Mouse (Mus musculus): ENCODE data around the gene Skap1.
A peak's percentile ranks its signal among the peaks of the same experiment; 100 is the strongest.

Gene Skap1

DNA sequence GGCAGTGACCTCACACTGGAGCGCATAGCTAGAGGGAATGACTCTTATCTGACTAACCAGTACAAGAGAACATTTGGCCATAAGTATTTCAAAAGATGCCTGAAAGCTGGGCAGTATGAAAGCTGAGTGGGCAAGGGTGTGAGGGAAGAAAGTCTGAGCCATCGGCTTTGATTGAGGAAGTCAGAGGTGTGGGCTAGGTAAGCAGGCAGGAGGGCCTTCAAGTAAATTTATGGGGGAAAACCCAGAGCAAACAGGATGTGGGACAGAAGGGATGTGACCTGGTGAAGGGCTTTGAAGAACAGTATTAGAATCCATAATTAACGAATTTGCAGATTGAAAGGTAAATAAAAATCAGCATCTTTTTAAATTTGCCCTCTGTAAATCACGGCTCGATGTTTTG is 95.8 kb downstream of the Skap1 start:
- no peak for DNase-seq (ENCODE audit: low read depth)

DNA sequence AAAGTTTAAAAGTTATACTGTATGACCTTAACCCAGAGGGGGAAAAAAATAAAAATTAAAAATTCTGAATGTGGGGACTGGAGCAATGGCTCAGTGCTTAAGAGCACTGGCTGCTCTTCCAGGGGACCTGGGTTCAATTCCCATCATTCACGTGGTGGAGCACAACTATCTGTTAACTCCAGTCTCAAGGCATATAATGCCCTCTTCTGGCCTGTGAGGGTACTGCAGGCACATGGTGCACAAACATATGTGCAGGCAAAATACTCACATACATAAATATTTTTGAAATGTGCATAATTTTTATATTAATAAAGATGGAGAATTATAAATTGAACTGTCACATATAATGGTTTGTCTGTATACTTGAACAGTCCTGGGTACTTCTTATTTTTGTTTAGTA is 99.7 kb downstream of the Skap1 start:
- no peak for DNase-seq (ENCODE audit: low read depth)

DNA sequence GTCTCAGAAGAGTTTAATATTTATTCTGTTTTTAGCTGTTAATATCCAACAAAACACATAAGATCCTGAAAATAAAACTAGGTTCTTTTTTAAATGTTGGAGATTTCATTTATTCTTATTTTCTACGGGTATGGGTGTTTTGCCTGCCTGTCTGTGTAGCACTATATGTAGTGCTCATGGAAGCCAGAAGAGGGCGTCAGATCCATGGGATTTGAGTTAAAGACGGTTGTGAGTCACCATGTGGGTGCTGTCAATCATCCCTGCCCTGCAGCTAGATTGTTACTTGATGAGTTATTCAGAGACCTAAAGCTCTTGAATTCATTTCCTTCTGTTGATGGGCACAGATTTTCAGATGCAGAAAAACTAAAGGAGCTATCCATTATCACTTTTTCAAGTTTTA is 108.1 kb downstream of the Skap1 start:
- DNase-seq (ENCODE audit: low read depth), result no peak

DNA sequence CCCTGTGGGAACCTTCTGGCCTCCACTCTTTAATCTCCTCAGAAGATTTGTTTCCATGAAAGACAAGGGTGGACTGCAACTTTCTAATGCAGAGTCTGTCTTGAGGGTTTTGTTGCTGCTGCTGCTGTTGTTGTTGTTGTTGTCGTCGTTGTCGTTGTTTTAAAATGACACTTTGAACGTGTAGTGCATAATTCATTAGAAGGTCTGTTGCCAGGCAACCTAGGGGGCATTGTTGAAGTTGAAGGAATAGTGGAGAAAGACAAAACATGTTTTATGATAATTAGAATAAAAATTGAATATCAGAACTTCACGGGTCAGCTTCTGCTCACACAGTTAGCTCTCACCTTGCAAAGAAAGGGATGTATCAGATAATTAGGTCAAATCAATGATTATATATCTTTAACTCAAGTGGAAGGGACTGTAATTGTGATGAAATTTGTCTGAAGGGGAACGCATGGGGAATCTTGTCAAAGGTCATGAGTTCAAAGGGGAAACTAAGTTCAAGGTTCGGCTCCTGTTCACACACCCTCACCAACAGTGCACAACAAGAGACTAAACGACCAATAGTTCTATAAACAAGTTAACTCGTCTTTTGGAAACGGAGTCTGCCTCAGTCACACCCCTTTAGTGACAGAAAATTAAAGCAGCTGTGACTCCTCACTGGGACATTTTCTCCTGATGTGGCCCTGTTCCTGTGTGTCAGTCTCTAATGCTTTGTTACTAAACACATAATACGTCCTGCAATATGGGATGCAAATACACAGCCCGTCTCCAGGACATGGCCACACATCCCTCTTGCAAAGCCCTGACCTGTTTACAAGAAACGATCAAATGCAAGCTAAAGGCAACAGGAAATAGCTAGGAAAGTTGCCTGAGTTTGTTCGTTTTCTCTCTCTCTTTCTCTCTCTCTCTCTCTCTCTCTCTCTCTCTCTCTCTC is 112.4 kb downstream of the Skap1 start:
- no peak for DNase-seq (ENCODE audit: low read depth)

DNA sequence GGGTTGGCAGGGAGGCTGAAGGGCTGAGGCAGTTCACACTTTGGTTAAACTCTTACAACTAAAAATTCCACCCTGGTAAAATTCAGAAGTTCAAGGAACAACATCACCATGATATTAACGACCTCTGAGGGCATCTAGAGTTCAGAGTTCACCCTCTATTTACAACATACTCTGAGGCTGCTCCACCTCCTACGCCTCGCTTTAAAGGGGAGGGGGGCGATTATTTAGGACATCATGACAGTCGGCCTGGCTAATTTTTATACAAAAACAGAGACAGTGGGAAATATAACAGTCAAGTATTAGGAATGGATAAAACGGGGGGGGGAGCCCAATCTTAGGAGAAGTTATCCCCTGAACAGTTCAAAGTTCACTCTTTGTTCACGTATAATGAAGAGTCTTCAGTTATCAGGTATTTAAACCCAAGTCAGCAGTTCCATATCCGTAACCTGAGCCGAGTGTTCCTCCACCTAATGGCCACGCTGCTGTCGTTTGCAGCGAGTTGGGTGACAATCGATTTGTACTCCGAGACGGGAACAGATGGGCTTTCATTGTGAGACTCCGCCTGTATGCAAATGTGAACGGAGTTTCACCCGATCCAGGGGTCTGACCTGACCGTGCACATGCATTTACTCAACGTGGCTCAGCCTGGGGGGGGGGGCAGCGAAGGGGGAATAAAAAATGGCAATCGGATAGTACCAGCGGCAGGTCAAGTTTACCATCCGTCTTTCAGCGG is 114.3 kb downstream of the Skap1 start:
- DNase-seq (ENCODE audit: low read depth), result no peak

DNA sequence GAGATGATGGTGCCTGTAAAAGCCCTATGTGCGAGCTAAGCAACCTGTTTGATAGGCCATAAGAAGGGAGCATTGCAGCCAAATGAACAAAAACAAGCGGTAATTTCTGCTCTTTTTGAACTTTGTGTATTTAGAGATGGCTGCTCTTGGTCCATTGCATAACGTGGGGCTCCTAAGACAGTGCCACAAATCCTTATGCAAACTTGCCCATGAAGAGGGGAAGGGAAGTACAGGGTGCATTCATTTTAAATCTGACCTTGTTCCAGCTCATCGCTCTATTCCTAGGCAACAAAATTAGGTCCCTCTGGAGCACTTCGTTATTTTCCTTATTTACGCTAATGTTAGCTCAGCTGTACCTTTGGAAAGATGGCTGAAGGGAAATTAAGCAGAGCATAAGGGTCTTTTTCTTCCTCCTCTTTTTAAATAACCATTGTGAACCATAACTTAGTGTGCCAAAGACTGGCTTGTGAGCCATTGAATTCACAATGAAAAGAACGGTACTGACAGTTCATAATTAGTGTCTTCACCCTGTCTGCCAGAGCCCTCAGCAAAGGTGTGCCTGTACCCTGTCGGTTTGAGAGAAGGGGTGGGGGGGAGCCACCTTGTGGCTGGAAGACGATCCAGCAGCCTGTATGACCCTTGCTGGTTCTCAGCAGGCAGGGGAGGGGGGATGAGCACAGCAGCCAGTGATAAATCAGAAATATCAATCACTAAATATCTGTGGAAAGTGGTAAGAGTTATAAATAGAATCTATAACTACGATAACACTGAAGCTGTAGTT is 117.4 kb downstream of the Skap1 start:
- no peak for DNase-seq (ENCODE audit: low read depth)

DNA sequence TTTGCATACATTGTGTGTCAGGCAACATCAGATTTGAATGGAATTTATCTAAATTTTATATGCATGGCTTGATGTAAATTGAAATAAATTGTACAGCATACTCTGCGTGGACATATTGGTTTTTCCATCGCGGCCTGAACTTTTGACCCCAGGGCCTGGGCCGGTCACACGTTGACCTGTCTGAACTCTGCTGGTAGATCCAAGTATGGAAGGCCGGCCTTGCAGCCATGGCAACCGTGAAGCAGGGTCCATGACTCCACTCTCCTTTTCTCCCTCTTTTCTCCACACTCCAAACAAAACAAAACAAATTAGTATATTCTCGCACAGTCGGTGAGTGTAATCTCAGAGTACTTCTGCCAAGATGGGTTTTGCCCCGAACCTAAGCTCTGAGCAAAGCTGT is 118.2 kb downstream of the Skap1 start:
- DNase-seq (ENCODE audit: low read depth), result no peak

DNA sequence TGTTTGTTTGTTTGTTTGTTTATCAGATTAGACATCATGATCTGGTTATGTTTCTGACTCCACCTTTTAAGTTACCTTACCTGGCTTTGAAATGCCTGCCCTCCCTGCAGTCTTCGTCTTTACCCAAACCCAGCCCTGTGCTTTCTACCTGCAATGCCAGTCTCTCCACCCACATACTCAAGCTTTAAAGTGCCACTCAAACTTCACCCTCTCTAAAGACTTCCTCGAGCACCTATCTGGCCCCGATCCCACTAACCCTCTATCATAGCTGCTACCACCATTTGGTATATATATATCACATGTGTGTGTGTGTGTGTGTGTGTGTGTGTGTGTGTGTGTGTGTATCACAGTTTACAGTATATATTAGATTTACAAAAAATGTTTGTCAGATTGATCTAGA is 125.4 kb downstream of the Skap1 start:
- no peak for DNase-seq (ENCODE audit: low read depth)

DNA sequence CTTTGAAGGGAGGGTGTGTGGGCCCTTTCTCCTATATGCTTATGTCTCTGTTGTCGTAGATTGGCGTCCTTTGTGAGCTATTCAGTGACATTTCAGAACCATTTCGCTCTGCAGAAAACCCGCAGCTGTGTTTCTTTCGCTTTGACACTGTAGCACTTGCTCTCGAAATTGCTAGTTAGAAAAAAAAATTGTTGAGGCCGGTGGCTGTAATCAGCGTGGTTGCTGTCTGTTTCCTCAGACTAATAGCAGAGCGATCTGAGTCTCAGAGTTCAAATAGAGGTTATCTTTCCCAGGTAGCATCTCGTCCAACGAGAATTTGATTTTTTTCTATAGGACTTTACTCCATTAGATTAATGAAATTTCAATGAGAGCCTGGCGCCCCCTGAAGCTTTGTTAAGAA is 131.5 kb downstream of the Skap1 start:
- no peak for DNase-seq (ENCODE audit: low read depth)

DNA sequence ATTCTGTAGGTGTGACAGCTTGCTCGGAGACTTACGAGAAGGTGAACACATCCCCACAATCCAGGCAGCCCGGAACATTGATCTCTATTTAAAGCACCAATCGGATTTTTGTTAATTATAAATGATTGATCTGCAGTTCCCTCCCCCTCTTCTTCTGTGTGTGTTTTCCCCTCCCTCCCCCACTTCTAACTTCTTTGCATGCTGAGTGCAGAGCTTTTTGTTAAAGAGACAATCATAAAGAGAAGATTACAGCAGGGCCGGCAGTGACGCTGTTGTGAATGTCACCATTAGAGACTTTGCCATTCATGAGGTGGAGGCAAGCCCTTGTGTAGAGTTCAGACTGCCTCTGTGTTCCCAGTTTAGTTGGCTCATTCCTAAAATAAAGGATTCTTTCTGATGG is 131.9 kb downstream of the Skap1 start:
- DNase-seq (ENCODE audit: low read depth), result no peak

DNA sequence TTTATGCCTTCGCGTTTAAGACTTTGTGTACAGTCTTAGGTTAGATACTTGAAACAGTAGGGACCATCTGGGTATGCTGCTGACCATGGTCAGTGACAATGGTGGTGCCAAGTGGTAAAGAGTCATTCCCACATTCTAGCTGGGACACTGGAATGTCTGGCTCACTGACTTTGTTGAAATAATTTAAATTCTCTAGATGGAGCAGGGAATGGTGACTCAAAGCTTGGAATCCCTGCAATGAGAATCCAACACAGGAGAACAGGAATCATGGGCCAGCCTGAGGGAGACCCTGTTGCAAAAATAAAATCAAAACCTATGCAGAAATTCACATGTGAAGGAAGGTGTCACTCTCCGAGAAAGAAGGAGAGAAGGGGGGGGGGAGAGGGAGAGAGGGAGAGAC is 138.4 kb downstream of the Skap1 start:
- no peak for DNase-seq (ENCODE audit: low read depth)

DNA sequence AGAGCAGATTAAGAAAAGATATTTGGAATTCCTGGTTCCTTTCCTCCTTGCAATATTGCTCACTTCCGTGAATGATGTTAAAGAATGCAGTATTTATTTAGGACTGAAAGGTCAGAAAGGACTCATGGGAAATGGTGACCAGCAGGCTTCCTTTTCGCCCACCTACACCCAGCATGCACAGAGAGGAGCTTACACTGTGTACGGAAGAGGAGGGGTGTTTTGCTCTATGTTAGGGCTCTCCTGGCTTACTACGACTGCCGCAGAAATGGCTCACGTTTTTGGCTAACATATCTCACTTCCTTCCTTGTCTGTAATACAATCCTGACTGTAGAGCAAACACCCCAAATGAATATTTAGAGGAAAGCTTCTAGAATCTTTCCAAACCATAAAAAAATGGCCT is 139.9 kb downstream of the Skap1 start:
- no peak for DNase-seq (ENCODE audit: low read depth)

DNA sequence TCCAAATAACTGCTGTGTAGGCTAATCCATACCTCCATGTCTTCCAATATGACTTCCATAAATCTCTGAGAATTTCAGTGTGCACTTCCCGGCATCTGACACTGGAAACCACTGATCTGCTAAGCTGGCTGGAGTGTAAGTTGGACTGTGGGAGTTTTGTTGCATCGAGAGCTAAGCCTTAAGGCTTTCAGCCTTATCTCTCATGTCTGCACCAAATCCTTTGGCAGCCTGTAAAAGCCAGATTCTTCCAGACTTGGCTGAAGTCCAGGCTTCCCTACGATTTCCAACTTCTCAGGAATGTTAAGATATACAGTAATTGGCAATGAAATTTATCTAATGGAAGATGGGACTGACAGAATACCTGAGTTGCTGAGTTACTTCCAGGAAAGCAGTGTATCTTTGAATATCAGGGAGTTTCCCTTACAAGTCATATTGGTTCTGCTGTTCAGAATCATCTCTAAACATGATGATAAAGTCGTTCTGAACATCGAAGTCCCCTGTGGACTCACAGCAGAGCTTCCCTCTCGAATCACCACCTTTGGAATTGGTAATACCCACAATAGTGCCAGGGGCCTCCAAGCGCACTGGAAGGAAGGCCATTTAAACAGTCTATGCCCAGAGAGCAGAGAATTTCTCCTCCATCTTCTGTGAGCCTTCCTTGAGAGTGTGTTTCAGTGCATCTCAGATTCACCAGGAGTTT is 140.5 kb downstream of the Skap1 start:
- no peak for DNase-seq (ENCODE audit: low read depth)

DNA sequence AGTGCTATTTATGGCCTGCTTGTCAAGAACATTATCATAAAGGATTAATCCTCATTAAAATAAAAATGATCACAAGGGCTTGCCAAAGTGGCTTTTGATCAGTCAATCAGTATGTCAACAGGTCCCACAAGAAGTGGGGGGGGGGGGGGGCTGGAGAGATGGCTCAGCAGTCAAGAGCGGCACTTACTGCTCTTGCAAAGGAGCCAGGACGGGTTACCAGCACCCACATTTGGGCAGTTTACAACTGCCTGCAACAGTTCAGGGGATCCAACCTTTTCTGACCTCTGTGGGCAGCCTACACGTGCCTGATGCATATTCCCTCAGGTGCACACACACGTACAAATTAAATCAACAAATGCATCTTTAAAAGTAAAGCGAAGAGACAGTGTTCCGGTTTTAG is 141.1 kb downstream of the Skap1 start:
- no peak for DNase-seq (ENCODE audit: low read depth)

DNA sequence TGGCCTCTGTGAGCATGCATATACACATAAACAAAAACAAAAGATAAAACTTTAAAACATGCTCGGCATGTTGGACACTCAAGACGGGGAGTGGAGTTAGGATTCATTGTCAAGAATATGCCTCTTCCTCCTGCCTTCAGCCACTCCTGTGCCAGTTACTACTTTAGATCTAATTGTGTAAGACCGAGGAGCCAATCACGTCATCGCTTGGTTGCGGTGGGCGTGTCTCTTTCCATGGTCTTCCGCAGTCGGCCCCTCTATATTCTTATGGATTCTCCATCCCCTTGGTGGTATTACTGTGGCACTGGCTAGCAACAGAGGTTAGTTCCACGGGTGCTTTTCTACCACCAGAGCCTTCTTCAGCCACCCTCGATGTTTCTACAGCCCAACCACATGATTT is 148.2 kb downstream of the Skap1 start:
- no peak for DNase-seq (ENCODE audit: low read depth)

DNA sequence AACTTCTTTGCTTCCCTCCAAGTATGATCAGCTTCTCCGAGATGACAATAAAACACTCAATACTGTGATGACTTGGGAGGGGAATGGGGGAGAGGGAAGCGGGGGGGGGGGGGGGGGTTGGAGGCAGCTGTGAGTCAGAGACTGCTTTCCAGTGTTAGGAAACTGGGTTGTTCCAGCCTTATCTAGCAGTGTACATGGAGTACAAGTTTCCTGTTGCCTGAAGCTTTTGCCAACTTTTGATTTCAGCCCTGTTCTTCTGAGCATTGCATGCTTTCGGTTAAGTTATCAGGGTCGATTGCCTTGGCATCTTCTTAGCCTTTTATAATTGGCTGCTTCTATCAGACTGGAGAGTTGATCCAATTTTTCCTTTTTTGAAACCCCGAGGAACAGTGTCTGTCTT is 152.4 kb downstream of the Skap1 start:
- DNase-seq (ENCODE audit: low read depth), result no peak

DNA sequence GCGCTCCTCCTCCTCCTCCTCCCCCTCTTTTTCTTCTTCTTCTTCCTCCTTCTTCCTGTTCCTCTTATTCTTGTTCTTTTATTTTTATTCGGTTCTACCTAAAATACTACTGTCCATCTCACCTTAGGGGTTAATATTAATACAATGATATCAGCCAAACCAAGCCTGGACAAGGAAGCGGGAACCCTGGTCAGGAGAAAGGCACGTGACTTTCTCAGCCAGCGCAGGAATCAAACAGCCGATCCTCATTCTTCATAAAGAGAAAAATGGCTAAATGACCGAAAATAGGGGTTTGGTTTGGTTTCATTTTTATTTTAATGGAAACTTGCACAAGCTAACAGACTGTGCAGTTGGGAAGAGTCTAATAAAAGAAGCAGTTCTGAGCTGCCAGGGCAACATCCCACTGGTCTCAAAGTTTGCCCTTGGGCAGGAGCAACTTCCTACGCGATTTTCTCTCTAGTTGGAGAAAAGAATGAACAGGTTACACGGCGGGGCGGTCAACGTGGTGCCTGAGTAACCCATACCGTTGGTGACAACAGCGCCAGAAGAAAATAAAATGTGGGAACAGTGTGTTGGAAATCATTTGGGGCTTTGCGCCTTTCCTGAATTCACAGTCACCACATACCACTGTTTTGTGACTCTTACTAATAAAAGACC is 154.5 kb downstream of the Skap1 start:
- DNase-seq (ENCODE audit: low read depth), result no peak

DNA sequence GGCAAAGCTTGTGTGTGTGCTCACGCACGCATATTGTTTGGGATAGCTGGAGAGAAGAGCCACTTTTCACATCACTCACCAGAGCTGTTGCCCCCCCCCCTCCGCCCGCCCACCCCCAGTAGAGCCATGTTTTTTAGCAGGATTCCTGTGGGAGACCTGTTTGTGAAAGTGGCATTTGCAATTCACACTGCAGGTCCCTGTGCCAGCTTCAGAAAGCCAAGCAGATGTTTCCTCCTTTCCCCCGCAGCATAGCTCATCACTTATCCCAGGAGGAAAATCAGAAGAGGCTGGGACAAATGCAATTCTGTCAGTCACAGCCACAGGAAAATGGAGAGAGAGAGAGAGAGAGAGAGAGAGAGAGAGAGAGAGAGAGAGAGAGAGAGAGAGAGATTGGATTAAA is 155.2 kb downstream of the Skap1 start:
- DNase-seq (ENCODE audit: low read depth), result no peak

DNA sequence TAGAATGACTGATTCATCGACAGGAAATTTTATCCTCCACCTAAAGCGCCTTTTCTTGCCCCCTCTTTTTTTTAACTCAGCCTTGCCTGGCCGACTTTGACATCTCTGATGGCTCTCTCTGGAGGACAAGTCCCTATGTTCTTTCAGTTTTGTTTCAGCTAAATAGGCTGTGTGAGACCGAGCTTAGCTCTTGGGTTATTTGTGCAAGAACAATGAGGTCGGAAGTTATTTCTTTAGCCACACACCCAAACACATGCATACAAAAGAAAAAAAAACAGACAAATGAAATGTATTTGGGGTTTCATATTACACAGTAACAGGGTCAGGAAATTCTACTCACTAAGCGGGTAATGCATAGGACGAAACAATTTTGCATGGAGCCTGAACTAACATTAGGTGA is 155.6 kb downstream of the Skap1 start:
- DNase-seq (ENCODE audit: low read depth), result no peak

DNA sequence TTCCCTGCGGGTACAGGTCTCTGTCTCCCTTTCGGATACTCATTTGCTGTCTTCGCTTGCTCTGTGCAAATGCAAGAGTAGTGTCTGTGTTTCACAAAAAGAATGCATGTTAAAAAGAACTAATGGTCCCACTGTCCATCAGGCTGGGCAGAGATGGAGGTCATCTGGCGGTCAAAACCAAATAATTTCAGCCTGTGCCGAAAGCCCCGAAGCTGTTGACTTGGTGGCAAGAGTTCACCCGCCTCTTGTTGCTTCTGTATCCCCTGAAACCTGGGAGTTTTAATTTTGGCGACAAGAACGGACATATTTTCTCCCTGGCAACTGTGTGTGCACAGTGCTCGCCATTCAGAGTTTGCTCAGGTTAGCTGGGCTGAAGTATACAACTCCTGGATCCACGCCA is 156.3 kb downstream of the Skap1 start:
- DNase-seq (ENCODE audit: low read depth), result no peak

DNA sequence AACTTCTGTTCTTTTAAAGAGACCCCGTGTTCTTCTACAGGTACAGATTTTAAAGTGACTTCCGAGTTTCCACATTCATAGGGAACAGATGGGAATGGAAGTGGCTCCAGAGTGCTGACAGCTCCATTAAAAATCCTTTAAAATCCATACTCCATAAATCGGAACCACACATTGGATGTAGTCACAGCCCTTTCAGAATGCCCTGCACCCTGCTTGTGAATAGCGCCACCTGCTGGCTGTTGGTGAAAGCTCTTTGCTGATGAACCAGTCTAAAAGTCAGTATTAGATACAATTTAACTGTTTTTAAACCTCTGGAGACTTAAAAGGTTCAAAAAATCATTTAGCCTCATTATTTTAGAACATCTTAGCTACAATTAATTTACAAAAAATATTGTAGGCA is 156.8 kb downstream of the Skap1 start:
- peak; percentile 29 for DNase-seq (ENCODE audit: low read depth)

DNA sequence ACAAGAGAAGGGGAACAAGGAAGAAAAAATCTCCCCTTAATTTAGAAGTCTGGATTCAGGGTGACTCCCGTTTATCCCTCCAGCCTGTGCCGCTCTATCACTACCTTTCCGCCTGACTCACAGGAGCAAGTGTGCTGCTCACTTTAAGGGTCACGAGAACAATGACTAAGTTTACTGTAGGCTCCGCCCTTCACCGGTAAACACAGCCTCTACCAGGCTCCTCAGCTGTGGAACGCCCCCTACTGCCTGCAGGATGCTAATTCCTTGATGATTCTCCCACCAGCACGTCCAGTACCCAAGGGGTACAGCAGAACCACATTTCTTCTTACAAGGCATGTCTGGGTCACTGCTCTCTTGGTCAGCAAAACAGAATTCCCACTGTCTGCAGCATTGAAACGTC is 158.4 kb downstream of the Skap1 start:
- no peak for DNase-seq (ENCODE audit: low read depth)

Measured in fibroblast of lung, adult 2 months (primary cell).